Mouse (Mus musculus) intestine, embryonic 14.5 days (tissue): ENCODE data around the gene D130043K22Rik. TPM values are rescaled to one million over a fixed set of nuclear protein-coding genes. Genes with fewer than 3 reads are reported as not detected.

Experiments
- ATAC-seq: fragments of 200-750 bp; cut with Nextera tagmentation; replicated peaks from 2 replicates; pipeline ENCODE4 v1.8.0; 2017; ENCODE audit warnings: low read depth, moderate number of reproducible peaks, moderate TSS enrichment, moderate library complexity; ENCODE audit not compliant: low FRiP score, low TSS enrichment
- DNase-seq: peaks from one replicate; pipeline ENCODE4 v3.0.0-alpha.2; 2018; ENCODE audit warnings: low spot score
- H3K27ac ChIP-seq: fragments of 300-500 bp; sonication (generic); 2 replicates; pipeline ENCODE4 v1.5.1; 2014; ENCODE audit warnings: low read depth, mild to moderate bottlenecking, control low read depth
- H3K27me3 ChIP-seq: fragments of 300-500 bp; sonication (generic); replicated peaks from 2 replicates; pipeline ENCODE4 v1.6.1; 2014; ENCODE audit warnings: low read length, control low read depth; ENCODE audit not compliant: control insufficient read depth, insufficient read depth
- H3K36me3 ChIP-seq: fragments of 300-500 bp; sonication (generic); 2 replicates; pipeline ENCODE4 v1.6.1; 2014; ENCODE audit warnings: low read length, control low read depth; ENCODE audit not compliant: control insufficient read depth, insufficient read depth
- H3K4me1 ChIP-seq: fragments of 300-500 bp; sonication (generic); replicated peaks from 2 replicates; pipeline ENCODE4 v1.6.1; 2014; ENCODE audit warnings: low read length, control low read depth, mixed read lengths; ENCODE audit not compliant: control insufficient read depth, insufficient read depth
- H3K4me2 ChIP-seq: fragments of 300-500 bp; sonication (generic); 2 replicates; pipeline ENCODE4 v1.6.1; 2014; ENCODE audit warnings: low read length
- H3K4me3 ChIP-seq: fragments of 300-500 bp; sonication (generic); 2 replicates; pipeline ENCODE4 v1.5.1; 2014; ENCODE audit warnings: low read depth, low read length, control low read depth, mixed read lengths
- H3K9ac ChIP-seq: fragments of 300-500 bp; sonication (generic); 2 replicates; pipeline ENCODE4 v1.6.1; 2014; ENCODE audit warnings: mild to moderate bottlenecking, low read length
- H3K9me3 ChIP-seq: fragments of 300-500 bp; sonication (generic); 2 replicates; pipeline ENCODE4 v1.6.1; 2016; ENCODE audit warnings: low read length, control low read depth; ENCODE audit not compliant: control insufficient read depth
- WGBS: fragments of 180-500 bp; shearing (Covaris S2); extraction: QIAGEN DNeasy Blood & Tissue Kit; methylation state at CpG from one replicate; pipeline ENCODE4 v1.1.7; 2014; 5-methylcytosine and 5-hydroxymethylcytosine counted together
- polyA plus RNA-seq: library from polyadenylated mRNA; unstranded; fragments of >200 nt; fragmentation: Nextera tagmentation; extraction: Ambion mirVana; gene quantifications from 2 replicates; pipeline ENCODE4 v1.2.1, GENCODE M21; 2014

Gene D130043K22Rik
- polyA plus RNA-seq, 1 experiment from 2014 or later = 0.74 TPM

- no peaks in the 10 kb centered on the region for H3K27me3 ChIP-seq
- H3K4me1 ChIP-seq = no peaks in the 10 kb centered on the region
- no peak overlapping the region for H3K9ac ChIP-seq
- H3K27ac ChIP-seq = no peak overlapping the region
- WGBS = 70% methylated on average over 13 of the region's 13 CpGs
- no peak for ATAC-seq
- H3K4me2 ChIP-seq = no peak overlapping the region
- no peaks in the 10 kb centered on the region for H3K9me3 ChIP-seq
- no peak for DNase-seq
- H3K36me3 ChIP-seq = peaks cover 38% of the 10 kb centered on the region
- H3K4me3 ChIP-seq = no peak overlapping the region
Measured at GRCm38 (mm10) chr13:24915831-24916230, 70.9 kb downstream of the D130043K22Rik start.

GRCm38 (mm10) chr13:24920333-24920977, 75.5 kb downstream of the D130043K22Rik start:
- peak; percentile 72 for DNase-seq
- Histone ChIP-seq H3K4me1 (no peaks in the 10 kb centered on the region), H3K36me3 (peaks cover 58% of the 10 kb centered on the region), H3K4me3 (no peak overlapping the region), H3K27ac (no peak overlapping the region), H3K9me3 (no peaks in the 10 kb centered on the region), H3K9ac (no peak overlapping the region), H3K4me2 (no peak overlapping the region), H3K27me3 (no peaks in the 10 kb centered on the region)
- 27% methylated on average over 5 of the region's 5 CpGs for WGBS
- peak; percentile 79 for ATAC-seq

GRCm38 (mm10) chr13:24921281-24921680, 76.3 kb downstream of the D130043K22Rik start:
- Histone ChIP-seq H3K27ac (no peak overlapping the region), H3K9me3 (no peaks in the 10 kb centered on the region), H3K4me3 (no peak overlapping the region), H3K4me1 (no peaks in the 10 kb centered on the region), H3K4me2 (no peak overlapping the region), H3K9ac (no peak overlapping the region), H3K27me3 (no peaks in the 10 kb centered on the region), H3K36me3 (peaks cover 58% of the 10 kb centered on the region)
- no peak for DNase-seq
- ATAC-seq = no peak
- WGBS = 52% methylated on average over 6 of the region's 6 CpGs

GRCm38 (mm10) chr13:24923991-24924390, 79.1 kb downstream of the D130043K22Rik start:
- Histone ChIP-seq H3K27ac (no peak overlapping the region), H3K36me3 (peaks cover 40% of the 10 kb centered on the region), H3K9me3 (no peaks in the 10 kb centered on the region), H3K27me3 (no peaks in the 10 kb centered on the region), H3K4me3 (no peak overlapping the region), H3K4me2 (no peak overlapping the region), H3K9ac (no peak overlapping the region), H3K4me1 (no peaks in the 10 kb centered on the region)
- DNase-seq (no peak), ATAC-seq (no peak)
- 88% methylated on average over 5 of the region's 5 CpGs for WGBS

- Histone ChIP-seq H3K9ac (no peak overlapping the region), H3K4me1 (no peaks in the 10 kb centered on the region), H3K36me3 (peaks cover 5% of the 10 kb centered on the region; the same call in 1 of the 2 replicates), H3K27me3 (no peaks in the 10 kb centered on the region), H3K9me3 (no peaks in the 10 kb centered on the region), H3K4me3 (no peak overlapping the region), H3K27ac (no peak overlapping the region), H3K4me2 (no peak overlapping the region)
- ATAC-seq (no peak), DNase-seq (no peak)
Measured at GRCm38 (mm10) chr13:24930591-24930990, 85.7 kb downstream of the D130043K22Rik start.

- 85% methylated on average over 7 of the region's 7 CpGs for WGBS
- Histone ChIP-seq H3K9me3 (no peaks in the 10 kb centered on the region), H3K27ac (no peak overlapping the region), H3K27me3 (no peaks in the 10 kb centered on the region), H3K9ac (no peak overlapping the region), H3K4me3 (no peak overlapping the region), H3K36me3 (no peaks in the 10 kb centered on the region), H3K4me2 (no peak overlapping the region), H3K4me1 (no peaks in the 10 kb centered on the region)
- DNase-seq (no peak), ATAC-seq (no peak)
Measured at GRCm38 (mm10) chr13:24933199-24933598, 88.3 kb downstream of the D130043K22Rik start.

GRCm38 (mm10) chr13:24936772-24937107, 91.8 kb downstream of the D130043K22Rik start:
- WGBS = 42% methylated on average over 5 of the region's 5 CpGs
- H3K9ac ChIP-seq = peak overlapping the region; percentile 90
- no peak; the same call in none of the 2 replicates for ATAC-seq
- no peaks in the 10 kb centered on the region for H3K9me3 ChIP-seq
- H3K36me3 ChIP-seq = no peaks in the 10 kb centered on the region
- H3K27ac ChIP-seq = peak overlapping the region; percentile 91
- peak overlapping the region; percentile 59 for H3K4me2 ChIP-seq
- no peaks in the 10 kb centered on the region for H3K4me1 ChIP-seq
- no peaks in the 10 kb centered on the region for H3K27me3 ChIP-seq
- peak overlapping the region; percentile 72 for H3K4me3 ChIP-seq
- DNase-seq = no peak

- peak within 1 kb of the TSS; percentile 59 for H3K4me2 ChIP-seq
- H3K4me1 ChIP-seq = no peaks in the 10 kb centered on the region
- DNase-seq = peak; percentile 92
- peak within 1 kb of the TSS; percentile 90 for H3K9ac ChIP-seq
- peak within 1 kb of the TSS; percentile 72 for H3K4me3 ChIP-seq
- no peaks in the 10 kb centered on the region for H3K27me3 ChIP-seq
- H3K27ac ChIP-seq = peak within 1 kb of the TSS; percentile 91
- H3K36me3 ChIP-seq = no peaks in the 10 kb centered on the region
- WGBS = under 1% methylated on average over 73 of the region's 75 CpGs
- H3K9me3 ChIP-seq = no peaks in the 10 kb centered on the region
- peak; percentile 77 for ATAC-seq
Measured at GRCm38 (mm10) chr13:24937108-24937838, 92.3 kb downstream of the D130043K22Rik start, which contains the start of gene Aldh5a1. Gene Aldh5a1, minus strand, starts transcription at chr13:24937661.

GRCm38 (mm10) chr13:24937839-24938166, 92.9 kb downstream of the D130043K22Rik start:
- peak overlapping the region; percentile 72 for H3K4me3 ChIP-seq
- no peaks in the 10 kb centered on the region for H3K4me1 ChIP-seq
- 20% methylated on average over 12 of the region's 12 CpGs for WGBS
- DNase-seq (no peak), ATAC-seq (peak; percentile 20; the same call in 1 of the 2 replicates)
- no peaks in the 10 kb centered on the region for H3K27me3 ChIP-seq
- peak overlapping the region; percentile 90 for H3K9ac ChIP-seq
- H3K27ac ChIP-seq = peak overlapping the region; percentile 91; the same call in 1 of the 2 replicates
- H3K36me3 ChIP-seq = no peaks in the 10 kb centered on the region
- H3K9me3 ChIP-seq = no peaks in the 10 kb centered on the region
- peak overlapping the region; percentile 59 for H3K4me2 ChIP-seq
